Mouse (Mus musculus) c-Kit-positive CD71-positive TER-119-positive erythroid progenitor cells, embryonic 14.5 days (primary cell): ENCODE measurements around the gene Rnf11.

ENCODE experiments used
- DNase-seq: peaks from one replicate; pipeline ENCODE4 v3.0.0-alpha.2; 2013; ENCODE audit warnings: low spot score

Gene Rnf11

GRCm38 (mm10) chr4:109444951-109445350 is 39.6 kb downstream of the Rnf11 start:
- no peak for DNase-seq

- no peak for DNase-seq
These were observed 40.1 kb downstream of the Rnf11 start for GRCm38 (mm10) chr4:109444471-109444870.

DNA sequence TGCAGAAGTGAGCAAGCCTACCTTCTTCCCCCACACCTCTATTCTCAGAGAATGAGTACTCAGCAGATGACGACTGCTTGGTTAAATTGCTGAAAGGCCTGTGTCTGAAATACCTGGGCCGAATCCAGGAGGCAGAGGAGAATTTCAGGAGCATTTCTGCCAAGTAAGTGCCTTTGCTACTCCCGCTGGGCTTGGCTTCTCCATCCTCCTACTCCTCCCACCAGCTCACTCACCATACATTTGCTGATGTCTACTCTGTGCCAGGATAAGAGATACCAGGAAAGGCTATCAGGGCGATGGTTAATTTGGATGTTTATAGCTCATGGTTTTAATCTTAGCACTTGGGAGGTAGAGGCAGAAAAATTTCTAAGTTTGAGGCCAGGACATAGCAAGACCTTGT is 41.9 kb downstream of the Rnf11 start:
- DNase-seq, result no peak

DNA sequence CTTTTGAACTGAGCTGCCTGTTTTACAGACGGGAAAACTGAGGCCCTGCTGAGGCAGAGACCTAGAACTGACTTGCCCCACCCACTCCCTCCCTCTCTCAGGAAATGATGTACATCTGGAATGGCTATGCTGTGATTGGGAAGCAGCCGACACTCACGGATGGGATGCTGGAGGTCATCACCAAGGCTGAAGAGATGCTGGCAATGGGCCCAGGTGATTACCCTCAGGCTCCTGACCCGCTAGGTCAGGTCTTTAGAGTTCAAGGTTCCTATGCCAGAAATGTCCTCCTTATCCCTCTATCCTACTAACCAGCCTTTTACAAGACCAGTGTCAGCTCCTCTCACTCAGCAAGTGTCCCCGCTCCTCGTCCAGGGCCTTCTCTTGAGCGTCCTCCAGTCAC is 42.4 kb downstream of the Rnf11 start:
- DNase-seq, result no peak

DNA sequence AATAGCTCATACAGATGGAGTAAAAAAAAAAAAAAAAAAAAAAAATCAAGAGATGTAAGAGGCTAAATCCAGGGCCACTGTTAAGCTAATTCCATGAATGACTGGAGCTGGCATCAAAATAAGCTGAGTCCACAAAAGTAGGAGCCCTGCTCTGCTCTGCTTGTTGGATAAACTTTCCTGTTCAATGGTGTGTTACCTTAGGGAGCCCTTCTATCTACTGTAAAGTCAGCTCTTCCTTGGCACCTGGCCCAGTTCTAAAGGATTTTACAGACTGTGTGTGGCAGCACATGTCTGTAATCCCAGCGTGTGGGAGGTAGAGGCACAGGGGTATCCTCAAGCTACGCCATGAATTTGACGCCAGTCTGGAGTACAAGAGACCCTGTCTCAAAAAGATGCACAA is 43.5 kb downstream of the Rnf11 start:
- no peak for DNase-seq

DNA sequence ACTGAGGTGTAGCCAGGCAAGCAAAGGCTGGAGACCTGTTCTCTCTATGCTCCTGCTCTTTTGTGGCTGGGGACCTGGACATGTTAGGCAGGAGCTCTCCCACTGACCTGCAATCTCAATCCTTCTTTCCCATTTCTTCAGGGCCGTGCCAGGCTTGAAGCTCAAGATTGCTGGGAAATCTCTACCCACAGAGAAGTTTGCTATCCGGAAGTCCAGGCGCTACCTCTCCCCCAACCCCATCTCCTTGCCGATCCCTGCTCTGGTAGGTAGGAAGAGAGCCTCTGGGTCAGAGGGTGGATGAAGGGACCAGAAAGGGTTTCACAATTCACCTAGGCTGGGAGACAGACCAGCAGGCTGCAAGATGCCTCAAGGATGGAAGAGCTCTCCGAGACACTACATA is 44.1 kb downstream of the Rnf11 start:
- no peak for DNase-seq

DNA sequence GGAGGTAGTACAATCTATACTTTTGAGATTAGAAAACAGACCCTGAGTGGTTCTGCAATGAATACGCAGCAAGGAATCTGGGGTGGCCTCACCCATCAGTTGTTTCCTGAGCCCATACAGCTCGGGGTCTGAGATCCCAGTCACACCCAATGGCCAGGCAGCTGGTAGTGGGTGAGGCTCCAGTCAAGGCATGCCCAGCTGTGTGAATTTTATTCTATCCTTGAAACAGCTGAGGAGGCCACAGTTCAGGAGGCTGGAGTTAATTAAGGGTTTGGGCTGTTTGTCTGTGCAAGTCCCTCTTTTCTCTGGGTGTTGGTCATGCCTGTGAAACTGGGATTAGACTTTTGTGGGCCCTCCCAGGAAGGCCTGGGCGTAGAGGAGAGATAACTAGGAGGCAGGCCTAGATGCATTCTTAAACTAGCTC is 44.7 kb downstream of the Rnf11 start:
- peak; percentile 85 for DNase-seq

DNA sequence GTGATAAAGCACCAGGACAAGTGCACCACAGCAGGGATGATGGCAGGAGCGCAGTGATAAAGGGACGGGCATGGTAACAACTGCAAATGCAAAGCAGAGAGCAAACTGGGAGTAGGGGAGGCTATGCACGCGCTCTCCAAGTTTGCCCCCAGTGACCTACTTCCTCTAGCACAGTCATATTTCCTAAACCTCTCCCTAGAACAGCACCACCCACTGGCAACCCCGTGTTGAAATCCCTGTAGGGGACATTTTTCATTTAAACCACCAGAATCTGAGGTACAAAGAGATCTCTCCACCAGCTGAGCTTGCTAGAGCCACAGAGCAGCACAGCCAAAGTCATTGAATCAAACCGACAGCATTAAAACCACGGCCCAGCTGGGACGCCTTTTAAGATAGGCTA is 45.4 kb downstream of the Rnf11 start:
- no peak for DNase-seq

DNA sequence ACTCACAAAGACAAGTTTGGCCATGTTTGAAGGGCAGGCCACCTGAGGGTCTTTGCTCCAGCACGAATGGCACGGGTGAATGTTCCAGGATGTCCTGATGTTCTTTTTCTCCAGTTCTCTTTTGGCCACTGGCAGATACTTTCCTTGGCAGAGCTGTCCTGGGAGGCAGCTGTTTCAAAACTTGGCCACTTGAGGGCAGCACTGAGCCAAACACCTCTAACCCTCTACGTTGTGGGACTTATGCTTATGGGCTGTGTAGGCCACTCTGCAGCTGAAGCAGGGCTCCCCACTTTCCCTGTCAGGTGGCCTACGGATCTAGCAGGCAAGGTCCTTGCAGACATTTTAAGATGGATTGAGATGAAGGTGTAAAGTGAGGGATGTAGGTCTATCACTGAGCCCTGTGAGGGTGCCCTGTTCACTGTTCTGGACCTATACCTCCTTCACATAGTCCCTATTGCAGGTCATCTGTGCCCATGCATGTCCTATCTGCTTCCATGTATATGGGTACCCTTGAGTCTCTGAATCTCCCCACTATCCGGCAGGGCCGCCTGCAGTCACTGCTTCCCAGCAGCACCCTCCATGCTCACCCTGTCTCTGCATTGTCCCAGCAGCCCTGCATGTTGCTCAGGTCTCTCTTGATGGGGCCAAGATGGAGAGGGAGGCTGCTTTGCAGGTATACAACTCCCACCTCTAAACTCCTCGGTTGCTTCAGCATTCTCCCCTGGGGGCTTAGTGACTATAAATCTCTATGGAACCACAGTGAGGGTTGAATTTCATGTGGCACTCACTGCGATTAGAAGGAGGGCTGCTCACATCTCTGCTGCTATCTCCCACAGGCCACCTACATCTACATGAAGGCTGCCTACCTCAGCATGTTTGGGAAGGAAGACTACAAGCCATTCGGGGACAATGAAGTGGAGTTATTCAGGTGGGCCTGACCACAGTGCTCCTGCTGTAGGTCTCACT is 46.3 kb downstream of the Rnf11 start:
- peak; percentile 87 for DNase-seq

DNA sequence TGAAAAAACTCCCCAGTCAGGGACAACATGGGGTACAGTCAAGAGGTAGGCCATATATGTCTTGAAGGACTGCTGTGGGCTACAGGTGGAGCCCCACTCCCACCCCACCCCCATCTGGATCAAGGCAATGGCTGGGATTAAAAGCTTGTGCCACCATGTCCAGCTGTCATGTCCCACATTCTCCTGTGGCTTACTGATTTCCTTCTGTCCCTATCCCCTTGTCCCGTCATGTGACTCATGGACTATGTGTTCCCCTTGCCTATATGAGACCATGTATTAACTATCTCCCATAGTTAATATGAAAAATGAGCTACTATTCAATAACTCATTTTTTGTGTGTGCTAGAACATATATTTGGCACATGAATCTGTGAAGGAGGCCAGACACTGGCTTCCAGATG is 50.3 kb downstream of the Rnf11 start:
- no peak for DNase-seq

- DNase-seq, result no peak
These were observed 50.9 kb downstream of the Rnf11 start for GRCm38 (mm10) chr4:109433641-109434040.

GRCm38 (mm10) chr4:109432668-109433375 is 51.7 kb downstream of the Rnf11 start:
- no peak for DNase-seq

DNA sequence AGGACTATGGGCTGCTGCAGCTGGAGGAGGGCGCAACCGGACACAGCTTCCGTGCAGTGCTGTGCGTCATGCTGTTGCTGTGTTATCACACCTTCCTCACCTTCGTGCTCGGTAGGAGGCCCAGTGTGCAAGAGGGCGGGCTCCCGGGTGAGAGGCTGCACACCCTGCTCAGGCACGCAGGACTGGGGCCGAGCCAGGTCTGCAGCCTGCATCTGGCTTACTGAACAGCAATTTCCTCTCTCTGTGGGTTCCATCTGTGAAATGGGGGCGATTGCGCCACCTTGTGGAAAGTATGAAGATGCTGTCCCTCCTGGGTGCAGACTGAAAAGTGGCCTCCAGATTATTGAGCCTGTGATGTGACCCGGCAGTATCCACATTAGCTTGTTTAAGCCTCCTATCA is 53.7 kb downstream of the Rnf11 start:
- peak; percentile 79 for DNase-seq

DNA sequence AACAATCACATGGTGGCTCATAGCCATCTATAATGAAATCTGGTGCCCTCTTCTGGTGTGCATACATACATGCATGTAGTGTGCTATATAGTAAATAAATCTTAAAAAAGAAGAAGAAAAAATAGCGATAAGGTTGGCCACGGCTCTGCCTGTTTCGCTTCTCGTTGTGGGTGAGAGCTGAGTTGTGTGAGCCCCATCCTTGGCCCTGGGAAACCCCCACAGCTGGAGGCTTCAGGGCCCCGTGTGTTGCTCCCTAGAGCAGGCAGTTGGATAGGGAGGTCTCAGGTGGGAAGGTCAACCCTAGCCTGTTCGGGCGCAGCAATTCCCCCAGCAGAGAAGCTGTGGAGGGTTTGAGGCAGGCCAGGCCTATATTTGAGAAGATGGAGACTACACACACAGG is 54.3 kb downstream of the Rnf11 start:
- DNase-seq, result no peak

DNA sequence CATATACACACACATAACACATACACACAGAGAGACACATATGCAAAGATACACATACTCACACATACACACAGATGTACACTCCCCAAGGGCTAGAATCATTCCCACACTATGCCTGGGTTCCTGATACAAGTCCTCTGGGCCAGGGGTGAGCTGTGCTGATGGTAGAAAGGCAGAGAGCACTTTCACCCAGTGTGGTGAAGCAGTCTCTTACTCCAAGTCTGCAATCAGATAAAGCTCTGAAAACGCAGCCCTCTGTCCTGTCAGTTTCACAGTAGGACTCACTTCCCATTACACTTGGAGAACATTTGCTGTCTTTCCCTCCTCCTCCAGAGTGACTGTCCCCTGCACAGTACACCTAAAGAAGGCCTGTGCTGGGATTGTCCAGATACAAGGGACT is 57.5 kb downstream of the Rnf11 start:
- no peak for DNase-seq

DNA sequence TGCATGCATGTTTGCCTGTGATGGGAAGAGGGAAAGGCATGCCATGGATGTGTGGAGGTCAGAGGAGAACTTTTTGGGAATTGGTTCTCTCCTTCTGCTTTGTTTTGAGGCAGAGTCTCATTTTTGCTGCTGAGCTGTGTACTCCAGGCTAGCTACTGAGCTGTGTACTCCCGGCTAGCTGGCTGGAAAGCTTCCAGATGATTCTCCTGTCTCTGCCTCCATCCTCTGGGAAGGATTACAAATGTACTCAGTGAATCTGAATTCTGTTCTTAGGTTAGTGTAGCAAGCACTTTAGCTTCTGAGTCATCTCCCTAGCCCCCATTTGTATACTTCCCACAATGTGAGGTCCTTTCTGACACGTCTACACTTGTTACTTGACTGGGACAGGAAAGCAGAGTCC is 61.1 kb downstream of the Rnf11 start:
- no peak for DNase-seq

DNA sequence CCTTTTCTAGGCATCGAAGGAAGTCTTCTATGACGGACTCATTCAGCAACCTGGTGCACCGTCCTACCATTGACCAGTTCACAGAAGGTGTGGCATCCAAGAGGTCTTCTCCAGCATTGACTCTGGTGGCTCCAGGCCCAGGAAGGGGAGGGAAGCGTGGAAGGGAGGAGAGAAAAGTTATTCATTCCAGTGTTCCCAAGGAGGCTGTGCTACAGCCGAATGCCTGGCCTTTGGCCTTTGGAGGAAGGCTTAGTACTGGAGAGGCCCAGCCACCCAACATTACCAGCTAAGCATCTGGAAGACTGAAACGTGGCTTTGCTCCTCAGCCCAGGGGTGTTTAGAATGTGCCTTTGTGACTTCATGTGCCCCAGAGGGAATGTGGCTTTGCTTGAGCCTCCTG is 62.1 kb downstream of the Rnf11 start:
- no peak for DNase-seq

GRCm38 (mm10) chr4:109421608-109422007 is 62.9 kb downstream of the Rnf11 start:
- no peak for DNase-seq

GRCm38 (mm10) chr4:109420138-109420795 is 64.3 kb downstream of the Rnf11 start:
- no peak for DNase-seq

DNA sequence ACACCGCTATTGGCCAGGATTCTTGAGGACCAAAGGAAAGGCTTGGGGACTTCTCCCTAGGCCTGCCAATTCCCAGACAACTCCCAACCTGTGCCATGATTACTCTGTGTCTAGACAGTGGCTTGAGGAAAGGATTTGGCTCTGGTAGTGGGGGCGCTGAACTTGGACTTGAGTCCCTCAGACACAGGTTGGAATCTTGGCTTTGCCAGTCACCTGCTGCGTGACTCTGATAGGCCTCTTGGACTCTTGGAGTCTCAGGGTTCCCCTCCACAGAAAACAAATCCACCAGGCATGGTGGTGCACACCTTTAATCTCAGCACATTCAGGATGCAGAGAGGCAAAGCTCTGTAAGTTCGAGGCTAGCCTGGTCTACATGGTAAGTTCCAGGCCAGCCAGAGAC is 65.0 kb downstream of the Rnf11 start:
- no peak for DNase-seq

- no peak for DNase-seq
These were observed 65.5 kb downstream of the Rnf11 start for GRCm38 (mm10) chr4:109419017-109419416.

- DNase-seq, result no peak
These were observed 66.5 kb downstream of the Rnf11 start for GRCm38 (mm10) chr4:109417998-109418397.

GRCm38 (mm10) chr4:109412233-109412632 is 72.3 kb downstream of the Rnf11 start:
- DNase-seq, result no peak
